Comparison of ENCODE assay signal across 13 mouse cellular contexts in genomic region chr12:80247067-80247466, GRCm38 (mm10). TPM values are rescaled to one million over a fixed set of nuclear protein-coding genes. Genes with fewer than 3 reads are reported as not detected.
A peak's percentile ranks its signal among the peaks of the same experiment; 100 is the strongest.
DNase-seq lines count a peak whose midpoint lies in the region; TF ChIP-seq lines count a peak whose summit lies in the region.
"Had no signal": no experiment of that assay in that cellular context is flagged by ENCODE, and none has a peak within 500 bp of the region (broad histone marks: within the 10 kb centered on the region; RNA-seq: fewer than 3 reads in every experiment).

No protein-coding gene starts in this region.

- no peaks in the 10 kb centered on the region for H3K36me3 ChIP-seq in kidney, adult 2 months (ENCODE audit: control insufficient read depth, insufficient read depth, low read length)
- H3K36me3 ChIP-seq: liver, embryonic 15.5 days had no signal

- TF ChIP-seq CTCF in kidney, adult 2 months (conservative IDR thresholded peaks at IDR 0.05; ENCODE audit: insufficient read depth, insufficient read length, low read depth, low read length), result no peak
- TF ChIP-seq CTCF in embryonic fibroblast, embryonic 13.5 days (IDR thresholded peaks at IDR 0.05; ENCODE audit: borderline replicate concordance, insufficient read depth, low read length), result no peak

- TF ChIP-seq POLR2A in kidney, adult 2 months (IDR thresholded peaks at IDR 0.05; ENCODE audit: low read depth, low read length), result no peak
- TF ChIP-seq POLR2A in embryonic fibroblast, embryonic 13.5 days (IDR thresholded peaks at IDR 0.05; ENCODE audit: low read depth, low read length), result no peak

- 48% methylated on average over 5 of the region's 5 CpGs for WGBS in kidney, adult 2 months

- DNase-seq in gastrocnemius, adult 18-20 months (ENCODE audit: low spot score), result peak; percentile 39
- DNase-seq in gastrocnemius, postnatal 4 days (ENCODE audit: low spot score in 2 of 2), result no peak
- DNase-seq in kidney, adult 2 months, result peak; percentile 52
- DNase-seq in kidney, adult 18-20 months, result no peak
- DNase-seq in heart, postnatal 4 days, result peak; percentile 65
- no peak for DNase-seq in testis, postnatal 14 days (ENCODE audit: low spot score)
- DNase-seq in kidney, adult 9 months, result no peak
- DNase-seq: adrenal gland, postnatal 14 days; cerebellum, postnatal 36 days had no signal

- no peak overlapping the region for H3K27ac ChIP-seq in kidney, adult 2 months (ENCODE audit: insufficient read depth, low read depth, low read length)
- H3K27ac ChIP-seq in embryonic fibroblast, embryonic 13.5 days (ENCODE audit: insufficient read depth, low read length), result peak overlapping the region; percentile 6; the same call in 1 of the 2 replicates
- H3K27ac ChIP-seq: forebrain, embryonic 13.5 days; liver, embryonic 15.5 days had no signal

- H3K4me3 ChIP-seq in kidney, adult 2 months (ENCODE audit: insufficient read depth, low read depth, low read length), result no peak overlapping the region
- H3K4me3 ChIP-seq in embryonic fibroblast, embryonic 13.5 days (ENCODE audit: insufficient read depth, low read length), result no peak overlapping the region
- H3K4me3 ChIP-seq: embryonic facial prominence, embryonic 13.5 days; forebrain, embryonic 13.5 days; liver, embryonic 15.5 days had no signal

- no peaks in the 10 kb centered on the region for H3K27me3 ChIP-seq in kidney, adult 2 months (replicated peaks; ENCODE audit: control insufficient read depth, insufficient read depth, low read length)
- H3K27me3 ChIP-seq: embryonic facial prominence, embryonic 13.5 days; forebrain, embryonic 13.5 days; liver, embryonic 15.5 days had no signal

- peaks cover 7% of the 10 kb centered on the region for H3K4me1 ChIP-seq in kidney, adult 2 months (ENCODE audit: control insufficient read depth, insufficient read depth, low read length)
- peaks cover 51% of the 10 kb centered on the region for H3K4me1 ChIP-seq in embryonic fibroblast, embryonic 13.5 days (ENCODE audit: control insufficient read depth, insufficient read depth, low read length)

RNA-seq across cellular contexts. Expression of gene Actn1, which starts 13.1 kb away (rescaled TPM):
- 10 to 100 TPM in 1 of 2 experiments, 1 to 10 TPM in 1; 7.6 to 14.3 TPM for total RNA-seq in gastrocnemius, adult 18-20 months (2021)
- total RNA-seq in gastrocnemius, postnatal 4 days (2021), result 10 to 100 TPM; 46.3 to 57.4 TPM
- polyA plus RNA-seq in kidney, adult 2 months (2012; rRNA removed), result 31.3 and 32.6 TPM in 2 replicates
- polyA plus RNA-seq in embryonic fibroblast, embryonic 13.5 days (2011; ENCODE audit: insufficient read length, low read depth, missing spikeins), result 488 and 794 TPM in 2 replicates
- total RNA-seq in heart, postnatal 4 days (2021), result 100 to 1,000 TPM; 114 to 116 TPM

Comparison
In these comparisons a context has a peak if more than half of its experiments do, and no peak if none do; other contexts are left out.
1. DNase-seq: peak in gastrocnemius, adult 18-20 months (single experiment), kidney, adult 2 months (single experiment) and heart, postnatal 4 days (single experiment); none in gastrocnemius, postnatal 4 days (0 of 2), kidney, adult 18-20 months (single experiment), testis, postnatal 14 days (single experiment) and kidney, adult 9 months (single experiment).